Mouse (Mus musculus) MEL (cell line): ENCODE results near the gene Gid4. TPM values are rescaled to one million over a fixed set of nuclear protein-coding genes. Genes with fewer than 3 reads are reported as not detected.

Experiments used
- DNase-seq: peaks from one replicate; pipeline ENCODE4 v3.0.0; 2011; ENCODE audit warnings: low read depth, low spot score
- H3K27ac ChIP-seq: 2 replicates; pipeline ENCODE4 v1.5.1; 2012; ENCODE audit warnings: low read depth, mild to moderate bottlenecking, control low read depth, low read length, moderate library complexity; ENCODE audit not compliant: control insufficient read depth
- H3K27me3 ChIP-seq, 2 experiments: fragments of 150-350 bp in 1 of 2; sonication (generic) in 1 of 2; 2 replicates each; pipeline ENCODE4 v1.6.1; 2012; ENCODE audit warnings: low read length in 2 of 2, mild to moderate bottlenecking in 2 of 2, improper control_type of control experiment in 1 of 2, moderate library complexity in 1 of 2; ENCODE audit not compliant: insufficient read depth in 2 of 2, control insufficient read depth in 1 of 2
- H3K36me3 ChIP-seq, 2 experiments: 2 replicates each; pipeline ENCODE4 v1.6.1; 2012 to 2014; ENCODE audit warnings: low read length in 2 of 2, improper control_type of control experiment in 1 of 2, inconsistent platforms in 1 of 2, mild to moderate bottlenecking in 1 of 2; ENCODE audit not compliant: insufficient read depth in 2 of 2, control insufficient read depth in 1 of 2
- H3K4me1 ChIP-seq, 2 experiments: fragments of 150-350 bp in 1 of 2; sonication (generic) in 1 of 2; 2 replicates each; pipeline ENCODE4 v1.6.1; 2012; ENCODE audit warnings: low read length in 2 of 2, improper control_type of control experiment in 1 of 2, mild to moderate bottlenecking in 1 of 2; ENCODE audit not compliant: insufficient read depth in 2 of 2, control insufficient read depth in 1 of 2
- H3K4me3 ChIP-seq, 2 experiments: fragments of 150-350 bp in 1 of 2; sonication (generic) in 1 of 2; 2 replicates each; pipeline ENCODE4 v1.5.1; 2012; ENCODE audit warnings: low read depth in 2 of 2, low read length in 2 of 2, mild to moderate bottlenecking in 2 of 2, moderate library complexity in 2 of 2, control low read depth in 1 of 2, improper control_type of control experiment in 1 of 2; ENCODE audit not compliant: control insufficient read depth in 1 of 2, insufficient read depth in 1 of 2
- H3K79me2 ChIP-seq: 2 replicates; pipeline ENCODE4 v1.6.1; 2012; ENCODE audit warnings: mild to moderate bottlenecking, low read length, moderate library complexity; ENCODE audit not compliant: control insufficient read depth, poor library complexity, insufficient read depth
- H3K9ac ChIP-seq: 2 replicates; pipeline ENCODE4 v1.6.1; 2012; ENCODE audit warnings: low read depth, mild to moderate bottlenecking, control low read depth, low read length, moderate library complexity; ENCODE audit not compliant: control insufficient read depth, poor library complexity, severe bottlenecking
- H3K9me3 ChIP-seq: fragments of 150-350 bp; sonication (generic); replicated peaks from 2 replicates; pipeline ENCODE4 v1.6.1; 2012; ENCODE audit warnings: mild to moderate bottlenecking, low read length, improper control_type of control experiment, moderate library complexity; ENCODE audit not compliant: insufficient read depth
- BHLHE40 ChIP-seq: IDR thresholded peaks from 2 replicates; pipeline ENCODE4 v1.6.1; 2012; ENCODE audit warnings: low read depth, mild to moderate bottlenecking, inconsistent platforms, low read length, improper control_type of control experiment, borderline replicate concordance
- CHD2 ChIP-seq: IDR thresholded peaks from 2 replicates; pipeline ENCODE4 v1.6.1; 2011; ENCODE audit warnings: low read length, improper control_type of control experiment
- CTCF ChIP-seq, 3 experiments: IDR thresholded peaks in 2 of 3; conservative IDR thresholded peaks in 1 of 3; 2 replicates each; pipeline ENCODE4 v1.5.1; 2011 to 2012; ENCODE audit warnings: low read length in 3 of 3, low read depth in 2 of 3, mild to moderate bottlenecking in 2 of 3, improper control_type of control experiment in 1 of 3, inconsistent platforms in 1 of 3, mixed read lengths in 1 of 3, moderate library complexity in 1 of 3; ENCODE audit not compliant: control insufficient read depth in 1 of 3, insufficient read depth in 1 of 3, poor library complexity in 1 of 3, severe bottlenecking in 1 of 3
- GABPA ChIP-seq: IDR thresholded peaks from 2 replicates; pipeline ENCODE4 v1.6.1; 2012; ENCODE audit warnings: low read depth, mild to moderate bottlenecking, inconsistent platforms, low read length, improper control_type of control experiment, moderate library complexity
- GATA1 ChIP-seq: IDR thresholded peaks from 2 replicates; pipeline ENCODE4 v1.6.1; 2011; ENCODE audit warnings: low read depth, low read length, improper control_type of control experiment
- HCFC1 ChIP-seq: IDR thresholded peaks from 2 replicates; pipeline ENCODE4 v1.6.1; 2012; ENCODE audit warnings: low read depth, mild to moderate bottlenecking, inconsistent platforms, low read length, improper control_type of control experiment, moderate library complexity
- JUND ChIP-seq: IDR thresholded peaks from 2 replicates; pipeline ENCODE4 v1.6.1; 2011; ENCODE audit warnings: low read depth, mild to moderate bottlenecking, improper control_type of control experiment, low read length
- MEF2A ChIP-seq: IDR thresholded peaks from 2 replicates; pipeline ENCODE4 v1.6.1; 2014; ENCODE audit warnings: low read depth, mild to moderate bottlenecking, inconsistent platforms, low read length, improper control_type of control experiment; ENCODE audit not compliant: poor library complexity, insufficient replicate concordance, severe bottlenecking; ENCODE audit errors: extremely low read depth
- MYC ChIP-seq: IDR thresholded peaks from 2 replicates; pipeline ENCODE4 v1.6.1; 2011; ENCODE audit warnings: low read depth, mild to moderate bottlenecking, low read length, improper control_type of control experiment, moderate library complexity
- NRF1 ChIP-seq: IDR thresholded peaks from 2 replicates; pipeline ENCODE4 v1.6.1; 2014; ENCODE audit warnings: low read depth, mild to moderate bottlenecking, inconsistent platforms, low read length, improper control_type of control experiment, moderate library complexity; ENCODE audit not compliant: poor library complexity, insufficient read depth, severe bottlenecking
- POLR2A ChIP-seq, 2 experiments: IDR thresholded peaks; 2 replicates each; pipeline ENCODE4 v1.6.1; 2011 to 2012; ENCODE audit warnings: low read length in 2 of 2, mild to moderate bottlenecking in 2 of 2, control low read depth in 1 of 2, improper control_type of control experiment in 1 of 2, low read depth in 1 of 2, moderate library complexity in 1 of 2; ENCODE audit not compliant: control insufficient read depth in 1 of 2, insufficient read depth in 1 of 2, poor library complexity in 1 of 2
- POLR2AphosphoS2 ChIP-seq: IDR thresholded peaks from 2 replicates; pipeline ENCODE4 v1.6.1; 2011; ENCODE audit warnings: low read length, improper control_type of control experiment
- SMC3 ChIP-seq: IDR thresholded peaks from 2 replicates; pipeline ENCODE4 v1.6.1; 2011; ENCODE audit warnings: low read depth, low read length, improper control_type of control experiment
- TBP ChIP-seq: IDR thresholded peaks from 2 replicates; pipeline ENCODE4 v1.8.0; 2011; ENCODE audit warnings: low read depth, low read length, improper control_type of control experiment
- TCF12 ChIP-seq: IDR thresholded peaks from 2 replicates; pipeline ENCODE4 v1.6.1; 2014; ENCODE audit warnings: low read depth, mild to moderate bottlenecking, inconsistent platforms, low read length, improper control_type of control experiment, moderate library complexity
- UBTF ChIP-seq: IDR thresholded peaks from 2 replicates; pipeline ENCODE4 v1.6.1; 2012; ENCODE audit warnings: low read depth, mild to moderate bottlenecking, inconsistent platforms, low read length, improper control_type of control experiment, moderate library complexity, borderline replicate concordance; ENCODE audit not compliant: insufficient read depth
- USF1 ChIP-seq: IDR thresholded peaks from 2 replicates; pipeline ENCODE4 v1.6.1; 2014; ENCODE audit warnings: low read depth, mild to moderate bottlenecking, inconsistent platforms, low read length, improper control_type of control experiment, moderate library complexity
- USF2 ChIP-seq, 2 experiments: IDR thresholded peaks; 2 replicates each; pipeline ENCODE4 v1.6.1; 2011 to 2012; ENCODE audit warnings: improper control_type of control experiment in 2 of 2, low read length in 2 of 2, borderline replicate concordance in 1 of 2, inconsistent platforms in 1 of 2, low read depth in 1 of 2, mild to moderate bottlenecking in 1 of 2; ENCODE audit not compliant: insufficient read depth in 1 of 2
- ZKSCAN1 ChIP-seq: IDR thresholded peaks from 2 replicates; pipeline ENCODE4 v1.6.1; 2012; ENCODE audit warnings: low read depth, mild to moderate bottlenecking, inconsistent platforms, low read length, improper control_type of control experiment, moderate library complexity
- ZMIZ1 ChIP-seq: IDR thresholded peaks from 2 replicates; pipeline ENCODE4 v1.6.1; 2012; ENCODE audit warnings: low read depth, mild to moderate bottlenecking, inconsistent platforms, low read length, improper control_type of control experiment, moderate library complexity
- polyA plus RNA-seq, 2 experiments: library from polyadenylated mRNA; stranded (reverse) in 1 of 2; unstranded in 1 of 2; fragments of >175 nt in 1 of 2; fragments of >200 nt in 1 of 2; gene quantifications; 2 replicates each; pipeline versions ENCODE4 v1.2.1 to v1.2.4; 2012; ENCODE audit warnings: low replicate concordance in 2 of 2, low read depth in 1 of 2; ENCODE audit not compliant: insufficient read length in 2 of 2, insufficient read depth in 1 of 2, missing spikeins in 1 of 2
- total RNA-seq: library from RNA; depleted of rRNA; stranded (reverse); fragments of 300-350 nt; gene quantifications from 2 replicates; pipeline ENCODE4 v1.2.3, GENCODE M21; 2012

Gid4 gene
- total and polyA plus RNA-seq, 3 experiments: 25.3 to 114 (median 28.6) TPM

GRCm38 (mm10) chr11:60416963-60417716 is at the start of gene Gid4 (continued):
- TF ChIP-seq GABPA (no peak), MEF2A (0 out of 2 replicates have a peak, but pooled peaks have one; percentile 11), BHLHE40 (peak; percentile 82; the same call in 1 of the 2 replicates)

- DNase-seq: no peak
- no peaks in the 10 kb centered on the region for H3K79me2 ChIP-seq
- no peak overlapping the region for H3K9ac ChIP-seq
- H3K27ac ChIP-seq: no peak overlapping the region
- H3K4me1 ChIP-seq: no peaks in the 10 kb centered on the region
- H3K36me3 ChIP-seq: no peaks in the 10 kb centered on the region
- TF ChIP-seq SMC3 (no peak), NRF1 (no peak), TCF12 (no peak), HCFC1 (no peak), ZMIZ1 (no peak), USF2 (IDR thresholded peaks at IDR 0.05; ENCODE audit: borderline replicate concordance in 1 of 2, insufficient read depth in 1 of 2, low read depth in 1 of 2, low read length in 2 of 2) (no peak), GABPA (no peak), CHD2 (no peak)
- H3K27me3 ChIP-seq: peaks cover 0 to 5% of the 10 kb centered on the region in 2 experiments
- H3K9me3 ChIP-seq: no peaks in the 10 kb centered on the region
- H3K4me3 ChIP-seq: no peak overlapping the region
Observed at GRCm38 (mm10) chr11:60367256-60367655, 49.7 kb upstream of the Gid4 start.

- no peaks in the 10 kb centered on the region for H3K79me2 ChIP-seq
- no peak overlapping the region for H3K9ac ChIP-seq
- no peak for TF ChIP-seq POLR2AphosphoS2
- no peak for TF ChIP-seq UBTF
- no peak for TF ChIP-seq MEF2A
- TF ChIP-seq USF1: peak; percentile 82
- no peak; the same call in 1 of the 2 replicates for TF ChIP-seq BHLHE40
- TF ChIP-seq TBP: no peak
- no peak for TF ChIP-seq GATA1
- 0 out of 4 replicates have a peak, but pooled peaks of 1 of the 2 experiments have one; percentile 39 for TF ChIP-seq USF2 (IDR thresholded peaks at IDR 0.05; ENCODE audit: borderline replicate concordance in 1 of 2, insufficient read depth in 1 of 2, low read depth in 1 of 2, low read length in 2 of 2)
- TF ChIP-seq MYC: no peak
- TF ChIP-seq JUND: no peak
- TF ChIP-seq CTCF (IDR thresholded peaks at IDR 0.05 in 2 of 3, conservative IDR thresholded peaks at IDR 0.05 in 1 of 3; ENCODE audit: control insufficient read depth in 1 of 3, insufficient read depth in 1 of 3, low read depth in 2 of 3, low read length in 3 of 3, poor library complexity in 1 of 3, severe bottlenecking in 1 of 3): no peak
- TF ChIP-seq POLR2A (IDR thresholded peaks at IDR 0.05; ENCODE audit: control insufficient read depth in 1 of 2, insufficient read depth in 1 of 2, low read depth in 1 of 2, low read length in 2 of 2, poor library complexity in 1 of 2): no peak
- no peak for TF ChIP-seq SMC3
- no peak for TF ChIP-seq ZKSCAN1
- H3K27ac ChIP-seq: no peak overlapping the region
- no peaks in the 10 kb centered on the region for H3K4me1 ChIP-seq
- DNase-seq: no peak
- peaks cover 0 to 5% of the 10 kb centered on the region in 2 experiments; a peak in 3 of 4 replicates for H3K27me3 ChIP-seq
- H3K9me3 ChIP-seq: no peaks in the 10 kb centered on the region
- peak overlapping the region in 1 of 2 experiments; percentile 31; a peak in 1 of 4 replicates for H3K4me3 ChIP-seq
- H3K36me3 ChIP-seq: no peaks in the 10 kb centered on the region
Observed at GRCm38 (mm10) chr11:60368909-60369308, 48.0 kb upstream of the Gid4 start.
